Mouse (Mus musculus): Measurements from ENCODE around the gene Vmn2r37.
"Not testable (repeated sequence)": the region's sequence is repeated elsewhere in the genome, so short reads cannot be mapped to it uniquely, and the experiment has no call there.

Gene Vmn2r37

GRCm38 (mm10) chr7:9223553-9223952, at the start of gene Vmn2r37:
Vmn2r37 (minus strand) TSS chr7:9223653.
- DNase-seq (ENCODE audit: low read depth, low spot score) = not testable (repeated sequence)
